9 mouse cellular contexts compared by ENCODE assay signal in the genomic region with DNA sequence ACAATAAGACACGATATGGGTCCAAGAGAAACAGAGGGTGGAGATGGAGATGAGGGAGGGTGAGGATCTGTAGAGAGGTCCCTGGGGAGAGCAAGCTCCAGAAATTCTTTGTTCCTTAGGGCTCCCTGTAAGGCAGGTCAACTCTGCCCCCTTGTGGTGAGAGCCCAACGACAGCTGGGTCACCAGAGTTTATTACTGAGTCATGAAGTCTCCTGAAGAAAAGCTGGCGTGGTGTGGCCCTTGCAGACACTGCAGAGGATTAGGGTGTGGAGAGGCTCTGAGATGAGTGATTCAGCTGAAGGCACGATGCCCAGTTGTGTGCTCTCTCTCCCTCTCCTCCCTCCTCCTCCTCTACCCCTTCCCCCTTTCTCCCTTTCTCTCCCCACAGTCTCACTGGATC. TPM values are rescaled to one million over a fixed set of nuclear protein-coding genes. Genes with fewer than 3 reads are reported as not detected.
DNase-seq lines count a peak whose midpoint lies in the region; ATAC-seq and TF ChIP-seq lines count a peak whose summit lies in the region.
"Had no signal": no experiment of that assay in that cellular context is flagged by ENCODE, and none has a peak within 500 bp of the region (broad histone marks: within the 10 kb centered on the region; RNA-seq: fewer than 3 reads in every experiment).

No protein-coding gene starts in this region.

- H3K9me3 ChIP-seq in kidney, embryonic 16.5 days (ENCODE audit: low read length) = no peaks in the 10 kb centered on the region
- no peaks in the 10 kb centered on the region for H3K9me3 ChIP-seq in liver, embryonic 14.5 days (ENCODE audit: control insufficient read depth, low read length)
- H3K9me3 ChIP-seq: hindbrain, embryonic 15.5 days had no signal

- no peaks in the 10 kb centered on the region for H3K27me3 ChIP-seq in kidney, embryonic 16.5 days (ENCODE audit: insufficient read depth, low read length)
- H3K27me3 ChIP-seq in liver, embryonic 14.5 days (ENCODE audit: control insufficient read depth, insufficient read depth, low read length) = no peaks in the 10 kb centered on the region

- no peak for TF ChIP-seq EP300 in liver, embryonic 14.5 days (IDR thresholded peaks at IDR 0.05; ENCODE audit: low read depth)

- WGBS in kidney, embryonic 16.5 days = 8% methylated on average over 4 of the region's 4 CpGs
- WGBS in liver, embryonic 14.5 days (ENCODE audit: insufficient replicate concordance) = 2% methylated on average over 4 of the region's 4 CpGs

- intact Hi-C loops in gastrocnemius, postnatal 14 days (cut with DNase I; ENCODE audit: low total_unique reads) = loop anchor here (5.0 kb wide), 1 partner anchor 134 kb away; no protein-coding TSS in a partner anchor

- H3K27ac ChIP-seq in kidney, embryonic 16.5 days (ENCODE audit: low read length) = no peak overlapping the region
- no peak overlapping the region for H3K27ac ChIP-seq in liver, embryonic 14.5 days
- H3K27ac ChIP-seq: hindbrain, embryonic 15.5 days had no signal

- H3K4me3 ChIP-seq in kidney, embryonic 16.5 days (ENCODE audit: low read length) = no peak overlapping the region
- no peak overlapping the region for H3K4me3 ChIP-seq in liver, embryonic 14.5 days (ENCODE audit: insufficient read depth in 1 of 2, low read depth in 2 of 2, low read length in 2 of 2)
- H3K4me3 ChIP-seq: hindbrain, embryonic 15.5 days had no signal

- peak; percentile 71; the same call in 1 of the 2 replicates for ATAC-seq in kidney, embryonic 16.5 days (ENCODE audit: low FRiP score, low TSS enrichment)
- peak; percentile 55; the same call in 1 of the 2 replicates for ATAC-seq in liver, embryonic 14.5 days (ENCODE audit: insufficient read depth)

- TF ChIP-seq CTCF in liver, embryonic 14.5 days (IDR thresholded peaks at IDR 0.05; ENCODE audit: low read depth) = peak; percentile 87

- no peaks in the 10 kb centered on the region for H3K36me3 ChIP-seq in kidney, embryonic 16.5 days (ENCODE audit: insufficient read depth, low read length)
- no peaks in the 10 kb centered on the region for H3K36me3 ChIP-seq in liver, embryonic 14.5 days (replicated peaks; ENCODE audit: control insufficient read depth, insufficient read depth, low read depth)
- H3K36me3 ChIP-seq: hindbrain, embryonic 15.5 days had no signal

- no peaks in the 10 kb centered on the region for H3K4me1 ChIP-seq in kidney, embryonic 16.5 days (ENCODE audit: insufficient read depth, low read length)
- 0 out of 4 replicates have a peak, but pooled peaks cover 0 to 1% of the 10 kb centered on the region in 2 experiments for H3K4me1 ChIP-seq in liver, embryonic 14.5 days (replicated peaks; ENCODE audit: control insufficient read depth in 2 of 2, insufficient read depth in 2 of 2, low read length in 1 of 2)
- H3K4me1 ChIP-seq: hindbrain, embryonic 15.5 days had no signal

- no peak overlapping the region for H3K9ac ChIP-seq in kidney, embryonic 16.5 days (replicated peaks; ENCODE audit: low read length)
- no peak overlapping the region for H3K9ac ChIP-seq in liver, embryonic 14.5 days (replicated peaks)
- H3K9ac ChIP-seq: hindbrain, embryonic 15.5 days had no signal

- DNase-seq in B cell, adult 2 months = peak; percentile 58 to 66
- DNase-seq in ZHBTc4 (ENCODE audit: low read depth, low spot score) = peak; percentile 90
- peak; percentile 68 to 77 for DNase-seq in cerebellum, postnatal 4 days (ENCODE audit: low spot score in 2 of 2)
- DNase-seq in gastrocnemius, postnatal 14 days = peak; percentile 88
- peak; percentile 45 to 56 (median 47) for DNase-seq in liver, embryonic 14.5 days (ENCODE audit: low read depth in 3 of 3, low spot score in 3 of 3)
- DNase-seq in retina, adult 2 months (ENCODE audit: low read depth, low spot score) = peak; percentile 47
- DNase-seq in thymus, postnatal 14 days = peak; percentile 83

- no peak overlapping the region for H3K4me2 ChIP-seq in kidney, embryonic 16.5 days (replicated peaks; ENCODE audit: low read depth, low read length)
- H3K4me2 ChIP-seq in liver, embryonic 14.5 days (ENCODE audit: low read depth) = no peak overlapping the region
- H3K4me2 ChIP-seq: hindbrain, embryonic 15.5 days had no signal

RNA-seq across cellular contexts. Expression of a gene that starts 2.0 kb away (rescaled TPM):
- not detected for total RNA-seq in gastrocnemius, postnatal 14 days (2021)
- 0.97 TPM in 1 of 2 replicates, not detected in the other for polyA plus RNA-seq in kidney, embryonic 16.5 days (2015; fragmentation: Nextera tagmentation; extraction: Ambion mirVana)
- 0.37 and 0.54 TPM in 2 replicates for polyA plus RNA-seq in liver, embryonic 14.5 days (2012; rRNA removed)
- 0.56 and 0.57 TPM in 2 replicates for polyA plus RNA-seq in liver, embryonic 14.5 days (2014; fragmentation: Nextera tagmentation; extraction: Ambion mirVana)
- polyA plus RNA-seq: hindbrain, embryonic 15.5 days had no signal

RNA-seq across cellular contexts. Expression of a gene that starts 22.2 kb away (rescaled TPM):
- not detected for total RNA-seq in gastrocnemius, postnatal 14 days (2021)
- polyA plus RNA-seq in kidney, embryonic 16.5 days (2015; fragmentation: Nextera tagmentation; extraction: Ambion mirVana) = 0.10 and 0.21 TPM in 2 replicates
- polyA plus RNA-seq in liver, embryonic 14.5 days (2012; rRNA removed) = 0.05 and 0.08 TPM in 2 replicates
- 0.04 TPM in 1 of 2 replicates, not detected in the other for polyA plus RNA-seq in liver, embryonic 14.5 days (2014; fragmentation: Nextera tagmentation; extraction: Ambion mirVana)
- polyA plus RNA-seq: hindbrain, embryonic 15.5 days had no signal

RNA-seq across cellular contexts. Expression of a gene that starts 39.8 kb away (rescaled TPM):
- not detected for total RNA-seq in gastrocnemius, postnatal 14 days (2021)
- polyA plus RNA-seq in kidney, embryonic 16.5 days (2015; fragmentation: Nextera tagmentation; extraction: Ambion mirVana) = 0.41 TPM in 1 of 2 replicates, not detected in the other
- polyA plus RNA-seq in liver, embryonic 14.5 days (2012; rRNA removed) = 1.0 and 1.3 TPM in 2 replicates
- polyA plus RNA-seq in liver, embryonic 14.5 days (2014; fragmentation: Nextera tagmentation; extraction: Ambion mirVana) = 0.61 and 1.0 TPM in 2 replicates

RNA-seq across cellular contexts. Expression of a gene that starts 50.1 kb away (rescaled TPM):
- 10 to 100 TPM; 50.2 to 56.9 TPM for total RNA-seq in gastrocnemius, postnatal 14 days (2021)
- 150 and 154 TPM in 2 replicates for polyA plus RNA-seq in kidney, embryonic 16.5 days (2015; fragmentation: Nextera tagmentation; extraction: Ambion mirVana)
- polyA plus RNA-seq in liver, embryonic 14.5 days (2012; rRNA removed) = 22.5 and 27.0 TPM in 2 replicates
- 17.1 and 19.6 TPM in 2 replicates for polyA plus RNA-seq in liver, embryonic 14.5 days (2014; fragmentation: Nextera tagmentation; extraction: Ambion mirVana)
